Mouse (Mus musculus) stomach, embryonic 16.5 days (tissue): Measurements from ENCODE around the gene Jam3. TPM values are rescaled to one million over a fixed set of nuclear protein-coding genes. Genes with fewer than 3 reads are reported as not detected.
A peak's percentile ranks its signal among the peaks of the same experiment; 100 is the strongest.
"Not testable (repeated sequence)": the region's sequence is repeated elsewhere in the genome, so short reads cannot be mapped to it uniquely, and the experiment has no call there.

ENCODE experiments used
- ATAC-seq: fragments of 200-750 bp; cut with Nextera tagmentation; 2 replicates; pipeline ENCODE4 v1.8.0; 2017; ENCODE audit warnings: moderate number of reproducible peaks, moderate TSS enrichment; ENCODE audit not compliant: insufficient read depth, low FRiP score
- H3K27ac ChIP-seq: fragments of 300-500 bp; sonication (generic); 2 replicates; pipeline ENCODE4 v1.5.1; 2014; ENCODE audit warnings: low read length
- H3K27me3 ChIP-seq: fragments of 300-500 bp; sonication (generic); 2 replicates; pipeline ENCODE4 v1.6.1; 2014; ENCODE audit warnings: low read length, control low read depth, mixed read lengths; ENCODE audit not compliant: control insufficient read depth, insufficient read depth
- H3K36me3 ChIP-seq: fragments of 300-500 bp; sonication (generic); 2 replicates; pipeline ENCODE4 v1.6.1; 2014; ENCODE audit warnings: low read length; ENCODE audit not compliant: control insufficient read depth, insufficient read depth
- H3K4me1 ChIP-seq: fragments of 300-500 bp; sonication (generic); 2 replicates; pipeline ENCODE4 v1.6.1; 2014; ENCODE audit warnings: low read length, control low read depth, mixed read lengths; ENCODE audit not compliant: control insufficient read depth, insufficient read depth
- H3K4me2 ChIP-seq: fragments of 300-500 bp; sonication (generic); 2 replicates; pipeline ENCODE4 v1.6.1; 2014; ENCODE audit warnings: low read depth, low read length, mixed read lengths
- H3K4me3 ChIP-seq: fragments of 300-500 bp; sonication (generic); replicated peaks from 2 replicates; pipeline ENCODE4 v1.5.1; 2014; ENCODE audit warnings: mild to moderate bottlenecking, low read length
- H3K9ac ChIP-seq: fragments of 300-500 bp; sonication (generic); 2 replicates; pipeline ENCODE4 v1.6.1; 2014; ENCODE audit warnings: low read length
- H3K9me3 ChIP-seq: fragments of 300-500 bp; sonication (generic); replicated peaks from 2 replicates; pipeline ENCODE4 v1.6.1; 2016; ENCODE audit warnings: low read length, control low read depth; ENCODE audit not compliant: control insufficient read depth
- WGBS: fragments of 180-500 bp; shearing (Covaris S2); extraction: QIAGEN DNeasy Blood & Tissue Kit; methylation state at CpG from one replicate; pipeline ENCODE4 v1.1.7; 2014; 5-methylcytosine and 5-hydroxymethylcytosine counted together
- polyA plus RNA-seq: library from polyadenylated mRNA; unstranded; fragments of >200 nt; fragmentation: Nextera tagmentation; extraction: Ambion mirVana; gene quantifications from 2 replicates; pipeline ENCODE4 v1.2.1, GENCODE M21; 2015

Gene Jam3
- polyA plus RNA-seq, 1 experiment from 2014 or later: 59.6 TPM

DNA sequence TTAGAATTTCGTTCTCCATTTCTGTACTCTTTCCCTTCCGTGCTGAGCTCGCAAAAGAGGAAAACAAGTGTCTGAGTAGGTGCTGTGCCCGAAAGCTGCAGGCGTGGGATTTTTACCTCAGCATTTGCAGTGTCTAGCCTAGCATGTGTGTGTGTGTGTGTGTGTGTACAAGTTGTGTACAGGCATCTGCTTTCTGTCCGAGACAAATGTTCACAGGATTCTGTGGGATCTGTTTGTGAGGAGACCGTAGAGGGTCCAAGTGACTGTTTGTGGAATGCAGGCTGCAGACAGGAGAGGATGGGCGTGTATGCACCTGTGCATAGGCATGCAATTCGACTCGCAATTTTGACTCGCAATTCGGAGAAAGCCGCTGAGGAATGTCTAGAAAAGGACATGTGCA lies 20.0 kb upstream of the Jam3 start:
- no peak overlapping the region for H3K27ac ChIP-seq
- no peaks in the 10 kb centered on the region; the same call in 1 of the 2 replicates for H3K27me3 ChIP-seq
- WGBS: 81% methylated on average over 13 of the region's 13 CpGs
- H3K4me2 ChIP-seq: no peak overlapping the region
- H3K36me3 ChIP-seq: no peaks in the 10 kb centered on the region
- H3K9me3 ChIP-seq: no peaks in the 10 kb centered on the region
- no peak overlapping the region for H3K9ac ChIP-seq
- ATAC-seq: no peak
- H3K4me3 ChIP-seq: no peak overlapping the region
- H3K4me1 ChIP-seq: no peaks in the 10 kb centered on the region

DNA sequence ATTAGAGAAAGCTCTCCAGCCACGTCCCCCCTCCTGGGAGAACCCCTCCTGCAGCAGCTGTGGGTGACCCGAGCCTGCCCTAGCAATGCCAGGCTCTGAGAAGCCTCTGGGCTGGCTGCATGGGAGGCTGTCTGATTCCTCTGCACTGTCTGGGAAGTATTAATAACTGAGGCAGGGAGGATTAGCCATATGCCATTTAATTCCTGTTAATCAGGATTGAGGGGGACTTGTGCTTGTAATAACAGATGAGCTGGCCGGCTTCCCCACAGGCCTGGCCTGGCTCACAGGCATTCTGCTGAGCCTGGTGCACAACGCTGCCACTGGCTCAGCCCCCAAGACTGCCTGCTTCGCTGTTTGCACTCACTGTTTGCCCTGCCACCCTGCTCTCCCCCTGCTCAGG lies 18.9 kb upstream of the Jam3 start:
- peak; percentile 60; the same call in 1 of the 2 replicates for ATAC-seq
- H3K9ac ChIP-seq: no peak overlapping the region
- no peaks in the 10 kb centered on the region for H3K27me3 ChIP-seq
- no peak overlapping the region for H3K4me2 ChIP-seq
- no peaks in the 10 kb centered on the region for H3K36me3 ChIP-seq
- no peak overlapping the region for H3K4me3 ChIP-seq
- H3K4me1 ChIP-seq: no peaks in the 10 kb centered on the region
- 37% methylated on average over 5 of the region's 5 CpGs for WGBS
- H3K27ac ChIP-seq: no peak overlapping the region
- H3K9me3 ChIP-seq: no peaks in the 10 kb centered on the region

DNA sequence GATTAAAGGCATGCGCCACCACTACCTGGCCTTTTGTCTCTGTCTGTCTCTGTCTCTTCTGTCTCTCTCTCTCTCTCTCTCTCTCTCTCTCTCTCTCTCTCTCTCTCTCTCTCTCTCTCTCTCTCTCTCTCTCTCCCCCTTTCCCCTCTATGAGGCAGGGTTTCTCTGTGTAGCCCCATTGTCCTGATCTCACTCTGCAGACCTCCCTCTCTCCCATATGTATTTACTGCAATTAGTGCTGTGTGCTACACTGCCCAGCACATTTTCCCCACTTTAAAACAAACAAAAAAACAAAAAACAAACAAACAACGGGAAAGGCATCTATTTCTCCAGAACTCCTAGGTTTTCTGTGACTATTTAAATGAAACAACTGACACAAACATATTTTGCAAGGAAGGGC lies 18.4 kb upstream of the Jam3 start:
- no peak overlapping the region for H3K27ac ChIP-seq

DNA sequence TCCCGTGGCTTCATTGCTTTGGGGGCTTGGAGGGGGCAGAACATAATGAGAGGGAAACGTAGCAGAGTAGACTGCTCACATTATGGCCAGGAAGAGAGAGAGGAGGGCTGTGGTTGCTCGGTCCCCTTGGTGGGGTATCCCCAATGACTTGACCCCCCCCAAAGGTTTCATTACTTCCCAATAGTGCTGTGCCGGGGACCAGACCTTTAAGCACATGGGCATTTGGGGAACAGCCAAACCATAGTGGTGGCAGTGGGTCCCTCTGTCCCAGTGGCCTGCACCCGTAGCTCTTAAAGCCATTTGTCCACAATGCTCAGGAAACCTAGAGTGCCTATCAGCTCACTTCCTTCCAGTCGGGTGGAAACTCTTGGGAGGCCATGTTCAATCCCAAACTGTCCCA lies 17.6 kb upstream of the Jam3 start:
- no peak overlapping the region for H3K27ac ChIP-seq
- H3K4me3 ChIP-seq: no peak overlapping the region
- no peak overlapping the region for H3K9ac ChIP-seq
- ATAC-seq: no peak
- WGBS: 87% methylated on average over 6 of the region's 6 CpGs
- H3K9me3 ChIP-seq: no peaks in the 10 kb centered on the region
- H3K4me1 ChIP-seq: no peaks in the 10 kb centered on the region
- H3K27me3 ChIP-seq: no peaks in the 10 kb centered on the region
- H3K4me2 ChIP-seq: no peak overlapping the region
- H3K36me3 ChIP-seq: no peaks in the 10 kb centered on the region

More for the DNA sequence above, 18.4 kb upstream of the Jam3 start:
- Histone ChIP-seq H3K9ac (no peak overlapping the region), H3K9me3 (no peaks in the 10 kb centered on the region), H3K4me2 (no peak overlapping the region), H3K4me1 (no peaks in the 10 kb centered on the region), H3K36me3 (no peaks in the 10 kb centered on the region), H3K4me3 (no peak overlapping the region), H3K27me3 (no peaks in the 10 kb centered on the region)
- 63% methylated on average over 2 of the region's 2 CpGs for WGBS
- ATAC-seq: no peak

DNA sequence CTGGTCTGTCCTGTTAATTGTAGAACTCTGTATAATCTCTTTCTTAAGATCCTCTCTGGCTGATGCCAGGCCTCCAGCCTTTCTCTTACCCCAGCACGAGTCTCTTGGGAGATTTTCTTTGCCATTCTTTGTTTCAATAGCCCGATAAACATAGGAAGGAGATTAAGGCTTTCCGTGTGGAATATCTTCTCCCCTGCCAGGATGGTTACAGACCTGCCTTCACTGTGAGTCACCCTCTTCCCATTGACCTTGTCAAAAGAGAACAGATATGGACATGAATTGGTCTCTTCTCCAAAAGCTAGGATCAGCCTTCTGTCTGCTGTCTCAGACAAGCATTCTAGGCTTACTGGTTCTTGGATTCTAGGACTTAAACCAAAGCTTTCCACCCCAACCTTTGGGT lies 15.5 kb upstream of the Jam3 start:
- H3K36me3 ChIP-seq: no peaks in the 10 kb centered on the region
- no peaks in the 10 kb centered on the region for H3K9me3 ChIP-seq
- no peak overlapping the region for H3K9ac ChIP-seq
- ATAC-seq: no peak
- no peak overlapping the region for H3K27ac ChIP-seq
- WGBS: 70% methylated on average over 3 of the region's 3 CpGs
- H3K4me2 ChIP-seq: no peak overlapping the region
- no peaks in the 10 kb centered on the region for H3K27me3 ChIP-seq
- H3K4me1 ChIP-seq: no peaks in the 10 kb centered on the region
- no peak overlapping the region for H3K4me3 ChIP-seq

DNA sequence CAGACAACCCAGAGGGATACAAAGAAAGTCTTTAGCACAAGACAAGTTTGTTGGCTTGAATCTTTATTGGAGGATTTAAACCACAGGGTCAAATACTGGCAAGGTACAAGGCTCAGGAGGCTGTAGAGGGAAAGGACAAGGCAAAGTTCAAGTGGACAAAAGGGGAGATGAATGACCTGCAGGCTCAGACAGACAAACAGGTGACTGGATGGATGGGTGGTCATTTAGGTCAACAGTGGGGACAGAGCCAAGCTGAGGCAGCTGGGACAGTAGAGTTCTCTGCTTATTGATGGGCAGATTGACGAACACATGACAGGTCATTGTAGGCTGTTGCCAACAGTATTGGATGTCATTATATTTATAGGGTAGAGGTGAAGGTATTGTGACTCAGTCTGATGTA lies 11.8 kb upstream of the Jam3 start:
- H3K36me3 ChIP-seq: no peaks in the 10 kb centered on the region
- no peak overlapping the region for H3K9ac ChIP-seq
- H3K4me3 ChIP-seq: no peak overlapping the region
- H3K27me3 ChIP-seq: no peaks in the 10 kb centered on the region
- no peaks in the 10 kb centered on the region for H3K9me3 ChIP-seq
- H3K4me1 ChIP-seq: no peaks in the 10 kb centered on the region
- H3K27ac ChIP-seq: no peak overlapping the region
- 88% methylated on average over 1 of the region's 1 CpGs for WGBS
- no peak for ATAC-seq
- H3K4me2 ChIP-seq: no peak overlapping the region

DNA sequence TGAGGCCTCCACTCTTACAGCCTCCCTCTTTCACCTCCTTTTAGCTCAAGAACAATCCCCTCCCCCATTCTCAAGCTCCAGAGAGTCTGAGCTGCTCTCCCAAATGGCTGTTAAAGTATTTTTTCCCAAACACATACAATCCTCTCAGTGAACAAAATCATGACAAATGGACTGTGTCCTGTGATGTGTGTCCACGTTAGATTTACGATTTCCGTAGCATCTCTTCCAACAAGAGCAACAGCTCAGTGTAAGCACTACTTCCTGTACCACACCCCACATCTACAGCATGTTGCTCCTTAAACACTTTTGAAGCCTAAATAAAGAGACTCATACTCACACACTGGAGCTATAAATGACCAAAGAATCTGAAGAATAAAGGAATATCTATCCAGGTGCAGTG lies 10.4 kb upstream of the Jam3 start:
- H3K4me2 ChIP-seq: no peak overlapping the region
- 55% methylated on average over 3 of the region's 3 CpGs for WGBS

DNA sequence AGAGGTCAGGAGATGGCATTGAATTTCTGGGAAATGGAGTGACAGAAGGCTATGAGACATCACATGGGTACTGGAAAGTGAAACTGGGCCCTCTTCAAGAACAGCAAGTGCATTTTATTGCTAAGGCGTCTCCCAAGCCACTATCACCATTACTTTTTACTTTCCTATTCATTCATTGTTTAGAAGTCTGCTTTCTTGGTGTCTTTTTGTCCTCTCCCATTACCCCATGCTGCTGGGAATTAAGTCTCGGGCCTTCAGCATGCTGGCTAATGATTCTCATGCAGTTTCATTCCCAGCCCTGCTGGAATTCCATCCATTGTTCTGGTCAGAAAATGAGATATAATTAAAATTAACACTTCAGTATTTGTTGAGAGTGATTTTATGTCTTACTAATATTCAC lies 9.7 kb upstream of the Jam3 start:
- H3K27ac ChIP-seq: no peak overlapping the region
- no peaks in the 10 kb centered on the region for H3K4me1 ChIP-seq
- no peak overlapping the region for H3K9ac ChIP-seq
- H3K36me3 ChIP-seq: no peaks in the 10 kb centered on the region
- no peaks in the 10 kb centered on the region for H3K9me3 ChIP-seq
- WGBS: 65% methylated on average over 2 of the region's 2 CpGs
- H3K4me3 ChIP-seq: no peak overlapping the region
- H3K4me2 ChIP-seq: no peak overlapping the region
- no peaks in the 10 kb centered on the region for H3K27me3 ChIP-seq
- ATAC-seq: no peak

More for the DNA sequence above, 10.4 kb upstream of the Jam3 start:
- Histone ChIP-seq H3K27ac (no peak overlapping the region), H3K27me3 (no peaks in the 10 kb centered on the region), H3K4me1 (no peaks in the 10 kb centered on the region), H3K36me3 (no peaks in the 10 kb centered on the region), H3K4me3 (no peak overlapping the region), H3K9me3 (no peaks in the 10 kb centered on the region), H3K9ac (no peak overlapping the region)
- ATAC-seq: no peak

DNA sequence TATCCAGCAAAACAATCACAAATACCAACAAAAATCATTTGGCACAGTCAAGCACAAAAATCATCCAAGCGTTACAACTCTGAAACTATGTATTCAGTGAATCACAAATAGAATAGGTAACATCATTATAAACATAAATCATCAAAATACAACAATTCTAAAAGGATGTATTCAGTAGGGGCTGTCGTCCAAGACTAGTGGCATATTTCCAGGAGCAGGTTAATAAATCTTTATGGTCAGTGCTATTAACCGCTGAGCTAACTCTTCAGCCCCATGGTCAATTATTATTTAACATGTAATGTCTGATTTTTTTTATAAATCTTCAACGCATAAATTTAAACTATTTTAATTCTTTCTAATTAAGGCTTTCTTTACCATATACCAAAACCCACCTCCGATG lies 8.4 kb upstream of the Jam3 start:
- H3K9me3 ChIP-seq, H3K36me3 ChIP-seq, H3K4me2 ChIP-seq, H3K27ac ChIP-seq, H3K4me3 ChIP-seq, ATAC-seq, H3K4me1 ChIP-seq, H3K9ac ChIP-seq, H3K27me3 ChIP-seq: not testable (repeated sequence)
- WGBS: 65% methylated on average over 5 of the region's 5 CpGs

DNA sequence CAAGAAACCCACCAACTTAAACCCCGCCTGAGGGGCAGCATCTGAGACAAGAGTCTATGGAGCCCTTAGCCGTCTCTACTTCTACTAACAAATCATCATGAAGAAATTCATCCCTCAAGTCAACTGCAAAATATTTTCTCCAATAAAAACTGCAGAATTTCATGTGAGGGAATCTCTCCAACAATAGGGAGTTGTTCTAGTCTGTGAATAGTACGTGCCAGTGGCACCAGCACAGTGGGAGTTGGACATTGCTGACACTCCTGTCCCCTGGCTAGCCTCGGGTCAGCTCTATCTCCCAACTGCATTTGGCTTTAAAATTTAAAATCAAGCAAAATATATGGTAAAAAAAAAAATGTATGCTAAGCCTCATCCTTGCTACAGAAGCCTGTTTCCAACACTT lies 1.4 kb downstream of the Jam3 start:
- H3K36me3 ChIP-seq: no peaks in the 10 kb centered on the region
- peak overlapping the region; percentile 79; the same call in 1 of the 2 replicates for H3K9ac ChIP-seq
- no peaks in the 10 kb centered on the region for H3K9me3 ChIP-seq
- H3K4me2 ChIP-seq: peak overlapping the region; percentile 62; the same call in 1 of the 2 replicates
- H3K4me1 ChIP-seq: peaks cover 19% of the 10 kb centered on the region
- no peak overlapping the region for H3K27ac ChIP-seq
- peak overlapping the region; percentile 62; the same call in 1 of the 2 replicates for H3K4me3 ChIP-seq
- 78% methylated on average over 4 of the region's 4 CpGs for WGBS
- no peaks in the 10 kb centered on the region for H3K27me3 ChIP-seq
- no peak for ATAC-seq
